Mouse (Mus musculus): ENCODE measurements around the gene Uevld. TPM values are rescaled to one million over a fixed set of nuclear protein-coding genes. Genes with fewer than 3 reads are reported as not detected.

Gene Uevld
- polyA plus RNA-seq, 1 experiment from 2014 or later: 9.1 TPM

DNA sequence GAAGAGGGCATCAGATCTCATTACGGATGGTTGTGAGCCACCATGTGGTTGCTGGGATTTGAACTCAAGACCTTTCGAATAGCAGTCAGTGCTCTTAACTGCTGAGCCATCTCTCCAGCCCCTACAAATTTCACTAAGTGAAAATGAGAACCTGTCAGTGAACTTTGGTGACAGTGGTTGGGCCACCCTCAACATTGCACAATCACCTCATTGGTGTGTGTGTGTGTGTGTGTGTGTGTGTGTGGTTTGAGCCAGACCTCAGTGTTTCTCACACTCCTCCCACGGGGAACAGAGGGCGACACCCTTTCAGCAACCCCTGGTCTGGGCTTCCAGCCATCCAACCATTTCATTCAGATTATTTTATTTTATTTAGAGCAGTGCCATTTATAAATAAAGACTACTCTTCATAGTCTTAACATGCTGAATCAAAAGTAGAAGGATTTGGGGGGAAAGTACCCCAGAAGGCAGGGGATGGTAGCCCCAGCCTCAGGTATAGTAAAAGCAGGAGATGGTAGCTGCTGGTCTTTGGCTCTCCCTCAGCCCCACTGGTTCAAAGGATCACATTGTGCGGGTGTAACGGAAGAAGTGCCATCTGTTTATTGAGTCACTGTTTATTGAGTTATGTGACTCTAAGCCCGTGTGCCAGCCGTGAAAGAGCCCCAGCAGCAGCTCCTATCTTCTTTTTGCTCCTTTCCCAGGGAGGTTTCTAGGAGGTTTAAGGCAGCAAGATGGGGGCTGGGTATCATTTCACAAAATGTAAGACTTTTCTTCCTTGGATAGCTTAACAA lies 27.6 kb upstream of the Uevld start:
- H3K4me3 ChIP-seq (ENCODE audit: low read depth, low read length): no peak overlapping the region
- H3K4me1 ChIP-seq (replicated peaks; ENCODE audit: control insufficient read depth, insufficient read depth, low read length): peaks cover 8% of the 10 kb centered on the region
- 59% methylated on average over 8 of the region's 8 CpGs for WGBS
- ATAC-seq (replicated peaks; ENCODE audit: low FRiP score): no peak
- no peaks in the 10 kb centered on the region for H3K27me3 ChIP-seq (replicated peaks; ENCODE audit: control insufficient read depth, insufficient read depth, low read length)
- no peak overlapping the region for H3K4me2 ChIP-seq
- H3K36me3 ChIP-seq (ENCODE audit: control insufficient read depth, insufficient read depth, low read length): no peaks in the 10 kb centered on the region
- H3K27ac ChIP-seq (ENCODE audit: low read depth, low read length): no peak overlapping the region
- no peak overlapping the region for H3K9ac ChIP-seq (ENCODE audit: low read depth, low read length)
- H3K9me3 ChIP-seq (ENCODE audit: control insufficient read depth, low read length): no peaks in the 10 kb centered on the region
- DNase-seq (ENCODE audit: low spot score): no peak

DNA sequence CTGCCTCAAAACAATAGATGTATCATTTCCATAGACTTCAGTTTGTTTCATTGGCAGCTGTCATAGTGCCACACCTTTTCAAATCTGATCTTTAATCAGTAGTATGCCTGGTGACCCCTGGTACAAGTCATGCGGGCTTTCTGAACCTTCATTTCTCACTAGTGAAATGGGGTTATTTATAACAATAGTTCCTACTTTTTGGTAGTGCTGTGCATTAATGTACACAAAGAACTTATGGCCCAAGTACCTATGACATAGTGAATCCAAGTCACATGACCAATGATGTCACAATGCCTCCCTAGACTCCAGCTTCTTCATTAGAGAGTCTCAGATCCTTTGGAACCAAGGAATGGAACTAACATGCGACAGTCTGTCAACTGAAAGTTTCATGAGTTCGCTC lies 25.0 kb upstream of the Uevld start, which contains the start of gene Gm9999:
TSS of gene Gm9999 (plus strand) at position 301 of the 400 bp plus-strand sequence.
- H3K36me3 ChIP-seq (ENCODE audit: control insufficient read depth, insufficient read depth, low read length): no peaks in the 10 kb centered on the region
- no peak within 1 kb of the TSS for H3K4me2 ChIP-seq
- H3K27ac ChIP-seq (ENCODE audit: low read depth, low read length): no peak within 1 kb of the TSS
- no peak within 1 kb of the TSS for H3K4me3 ChIP-seq (ENCODE audit: low read depth, low read length)
- no peak within 1 kb of the TSS for H3K9ac ChIP-seq (ENCODE audit: low read depth, low read length)
- H3K27me3 ChIP-seq (replicated peaks; ENCODE audit: control insufficient read depth, insufficient read depth, low read length): no peaks in the 10 kb centered on the region
- DNase-seq (ENCODE audit: low spot score) (no peak), ATAC-seq (replicated peaks; ENCODE audit: low FRiP score) (no peak)
- H3K4me1 ChIP-seq (replicated peaks; ENCODE audit: control insufficient read depth, insufficient read depth, low read length): no peaks in the 10 kb centered on the region
- WGBS: 87% methylated on average over 3 of the region's 3 CpGs
- H3K9me3 ChIP-seq (ENCODE audit: control insufficient read depth, low read length): no peaks in the 10 kb centered on the region

DNA sequence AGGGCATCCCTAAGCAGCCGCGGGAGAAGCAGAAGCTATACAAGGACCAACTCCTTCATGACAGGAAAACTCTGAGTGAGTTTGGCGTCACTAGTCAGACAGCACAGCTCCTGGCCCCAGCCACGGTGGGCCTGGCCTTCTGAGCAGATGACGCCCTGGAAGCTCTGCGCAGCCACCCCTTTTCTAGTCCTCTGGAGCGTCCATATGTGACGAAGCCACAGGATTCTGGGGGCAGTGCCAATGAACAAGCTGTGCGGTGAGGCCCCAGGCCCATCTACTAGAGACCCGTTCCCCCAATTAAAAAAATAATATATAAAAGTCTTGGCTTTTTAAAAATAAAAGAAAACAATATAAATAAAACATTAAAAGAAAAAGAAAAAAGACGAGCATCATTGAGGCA lies 17.1 kb upstream of the Uevld start:
- no peak overlapping the region for H3K9ac ChIP-seq (ENCODE audit: low read depth, low read length)
- WGBS: 88% methylated on average over 11 of the region's 11 CpGs
- H3K27ac ChIP-seq (ENCODE audit: low read depth, low read length): no peak overlapping the region

DNA sequence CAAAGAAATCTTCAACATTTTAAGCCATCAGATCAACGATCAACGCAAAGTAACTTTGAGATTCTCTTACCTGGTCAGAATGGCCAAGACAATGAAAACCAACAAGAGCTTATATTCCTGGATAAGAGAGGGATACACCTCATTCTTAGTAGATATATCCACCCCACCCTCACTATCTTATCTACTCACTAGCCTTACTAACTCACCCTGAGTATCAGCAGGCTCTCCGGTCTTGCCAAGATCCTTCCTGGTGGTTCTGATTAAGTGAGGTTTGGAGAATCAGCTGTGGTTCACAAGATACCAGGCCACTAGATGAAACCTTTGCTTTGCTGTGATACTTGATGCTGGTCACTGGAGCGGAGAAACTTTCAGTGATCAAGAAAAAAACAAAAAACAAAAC lies 16.3 kb upstream of the Uevld start:
- no peak overlapping the region for H3K4me3 ChIP-seq (ENCODE audit: low read depth, low read length)
- ATAC-seq (replicated peaks; ENCODE audit: low FRiP score): no peak
- no peak overlapping the region for H3K4me2 ChIP-seq
- no peaks in the 10 kb centered on the region for H3K36me3 ChIP-seq (ENCODE audit: control insufficient read depth, insufficient read depth, low read length)
- no peaks in the 10 kb centered on the region for H3K9me3 ChIP-seq (ENCODE audit: control insufficient read depth, low read length)
- no peak overlapping the region for H3K27ac ChIP-seq (ENCODE audit: low read depth, low read length)
- H3K27me3 ChIP-seq (replicated peaks; ENCODE audit: control insufficient read depth, insufficient read depth, low read length): no peaks in the 10 kb centered on the region
- DNase-seq (ENCODE audit: low spot score): no peak
- no peaks in the 10 kb centered on the region for H3K4me1 ChIP-seq (replicated peaks; ENCODE audit: control insufficient read depth, insufficient read depth, low read length)
- H3K9ac ChIP-seq (ENCODE audit: low read depth, low read length): no peak overlapping the region
- 83% methylated on average over 4 of the region's 4 CpGs for whole genome bisulfite sequencing

More for the DNA sequence above, 17.1 kb upstream of the Uevld start:
- DNase-seq (ENCODE audit: low spot score) (no peak), ATAC-seq (replicated peaks; ENCODE audit: low FRiP score) (no peak)
- Histone ChIP-seq H3K4me2 (no peak overlapping the region), H3K36me3 (ENCODE audit: control insufficient read depth, insufficient read depth, low read length) (no peaks in the 10 kb centered on the region), H3K4me3 (ENCODE audit: low read depth, low read length) (no peak overlapping the region), H3K27me3 (replicated peaks; ENCODE audit: control insufficient read depth, insufficient read depth, low read length) (no peaks in the 10 kb centered on the region), H3K4me1 (replicated peaks; ENCODE audit: control insufficient read depth, insufficient read depth, low read length) (no peaks in the 10 kb centered on the region), H3K9me3 (ENCODE audit: control insufficient read depth, low read length) (no peaks in the 10 kb centered on the region)

DNA sequence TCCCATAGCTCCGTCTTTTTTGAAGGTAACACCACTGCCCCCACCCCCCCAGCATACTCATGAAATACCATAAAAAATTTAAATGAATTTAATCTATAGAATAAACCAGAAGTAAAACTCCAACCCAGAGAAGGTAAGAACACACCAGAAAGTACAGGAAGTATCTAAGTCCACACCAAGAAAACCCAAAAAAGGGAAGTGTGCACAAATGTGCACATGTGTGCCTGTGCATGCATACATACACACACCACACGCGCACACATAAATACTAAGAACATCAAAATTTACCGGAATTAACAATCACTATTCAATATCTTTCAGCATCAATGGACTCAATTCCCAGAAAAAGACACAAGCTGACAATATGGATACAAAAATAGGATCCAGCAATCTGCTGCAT lies 11.6 kb upstream of the Uevld start:
- H3K4me3 ChIP-seq (ENCODE audit: low read depth, low read length): no peak overlapping the region
- no peak overlapping the region for H3K27ac ChIP-seq (ENCODE audit: low read depth, low read length)
- H3K36me3 ChIP-seq (ENCODE audit: control insufficient read depth, insufficient read depth, low read length): no peaks in the 10 kb centered on the region
- WGBS: 88% methylated on average over 4 of the region's 4 CpGs
- no peaks in the 10 kb centered on the region for H3K9me3 ChIP-seq (ENCODE audit: control insufficient read depth, low read length)
- H3K27me3 ChIP-seq (replicated peaks; ENCODE audit: control insufficient read depth, insufficient read depth, low read length): no peaks in the 10 kb centered on the region
- H3K4me1 ChIP-seq (replicated peaks; ENCODE audit: control insufficient read depth, insufficient read depth, low read length): no peaks in the 10 kb centered on the region
- DNase-seq (ENCODE audit: low spot score) (no peak), ATAC-seq (replicated peaks; ENCODE audit: low FRiP score) (no peak)
- no peak overlapping the region for H3K4me2 ChIP-seq
- no peak overlapping the region for H3K9ac ChIP-seq (ENCODE audit: low read depth, low read length)

DNA sequence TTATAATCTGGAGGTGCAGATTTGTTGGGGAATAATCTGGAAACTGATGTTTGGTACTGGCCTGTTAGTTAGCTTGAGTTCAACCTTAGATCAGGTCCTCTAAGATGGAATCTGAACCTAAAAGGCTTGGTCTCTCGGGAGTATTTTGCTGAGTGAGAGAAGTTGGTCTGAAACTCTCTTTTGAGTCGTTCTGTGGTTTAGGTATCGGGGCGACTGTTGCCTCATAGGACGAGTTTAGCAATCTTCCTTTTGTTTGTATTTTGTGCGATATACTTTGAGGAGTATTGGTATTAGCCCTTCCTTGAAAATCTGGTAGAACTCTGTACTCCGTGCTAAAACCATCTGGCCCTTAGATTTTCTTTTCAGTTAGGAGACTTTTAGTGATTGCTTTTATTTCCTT lies 5.7 kb upstream of the Uevld start:
- WGBS: 75% methylated on average over 7 of the region's 7 CpGs
- no peak overlapping the region for H3K4me2 ChIP-seq
- no peak for DNase-seq (ENCODE audit: low spot score)
- peak overlapping the region; percentile 10; the same call in 1 of the 2 replicates for H3K9ac ChIP-seq (ENCODE audit: low read depth, low read length)
- no peak overlapping the region for H3K4me3 ChIP-seq (ENCODE audit: low read depth, low read length)
- ATAC-seq (replicated peaks; ENCODE audit: low FRiP score): no peak
- no peak overlapping the region for H3K27ac ChIP-seq (ENCODE audit: low read depth, low read length)
- no peaks in the 10 kb centered on the region for H3K36me3 ChIP-seq (ENCODE audit: control insufficient read depth, insufficient read depth, low read length)
- H3K9me3 ChIP-seq (ENCODE audit: control insufficient read depth, low read length): no peaks in the 10 kb centered on the region
- H3K4me1 ChIP-seq (replicated peaks; ENCODE audit: control insufficient read depth, insufficient read depth, low read length): peaks cover 4% of the 10 kb centered on the region; the same call in 1 of the 2 replicates
- H3K27me3 ChIP-seq (replicated peaks; ENCODE audit: control insufficient read depth, insufficient read depth, low read length): peaks cover 4% of the 10 kb centered on the region; the same call in 1 of the 2 replicates

DNA sequence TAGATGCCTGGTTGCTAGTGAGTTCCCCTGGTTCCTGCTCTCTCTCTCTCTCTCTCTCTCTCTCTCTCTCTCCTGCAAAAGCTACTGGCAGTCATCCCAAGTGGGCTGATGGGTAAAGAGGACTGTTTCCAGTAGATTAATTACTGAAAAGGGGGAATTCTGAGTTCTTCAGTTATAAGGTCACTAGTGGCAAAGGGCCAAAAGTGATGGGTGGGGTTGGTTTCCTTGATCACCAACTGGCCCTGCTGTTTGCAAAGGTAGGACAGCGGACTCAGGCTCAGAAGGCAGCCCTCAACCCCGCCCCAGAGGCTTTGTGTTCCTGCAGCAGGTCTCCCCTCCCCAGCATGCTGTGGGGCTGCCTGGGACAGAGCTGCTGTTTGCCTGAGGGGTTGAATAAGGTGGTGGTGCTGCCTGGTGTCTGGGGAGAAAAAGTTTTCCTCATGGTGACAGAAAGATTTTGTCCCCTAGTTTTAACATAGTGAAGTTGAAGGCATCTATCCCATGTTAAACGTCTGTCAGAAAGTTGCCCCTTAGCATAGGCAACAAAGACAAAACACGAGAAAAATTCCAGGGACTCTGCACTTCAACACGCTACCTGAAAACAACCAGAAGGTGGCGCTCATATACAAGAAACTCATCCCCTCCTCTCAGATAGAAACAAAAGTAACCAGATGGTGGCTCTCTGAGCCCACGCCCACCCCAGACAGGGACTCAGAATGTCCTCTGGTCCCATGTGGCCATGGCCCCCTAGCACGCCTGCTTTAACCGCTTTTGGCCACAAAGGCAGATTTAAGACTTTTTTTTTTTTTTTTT lies 4.7 kb upstream of the Uevld start:
- Histone ChIP-seq H3K9ac (ENCODE audit: low read depth, low read length) (no peak overlapping the region), H3K4me3 (ENCODE audit: low read depth, low read length) (no peak overlapping the region)
- ATAC-seq (replicated peaks; ENCODE audit: low FRiP score): peak; percentile 63

DNA sequence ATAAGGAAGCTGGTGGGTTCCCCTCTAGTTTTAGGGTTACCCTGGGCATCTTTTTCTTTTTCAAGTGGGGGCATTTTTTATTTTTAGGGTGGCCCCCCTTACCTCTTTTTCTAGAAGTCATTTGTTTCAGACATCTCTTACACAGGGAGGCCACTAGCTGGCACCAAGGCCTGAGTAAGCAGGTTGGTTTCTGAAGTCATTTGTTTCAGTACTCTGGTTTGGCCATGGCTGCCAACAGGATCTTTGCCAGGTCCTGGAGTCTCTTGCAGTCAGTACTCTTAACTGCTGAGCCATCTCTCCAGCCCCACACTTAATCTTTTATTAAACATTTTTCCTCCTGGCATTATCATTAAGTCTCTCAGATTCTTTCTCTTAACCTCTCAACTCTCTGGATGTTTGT lies 3.8 kb upstream of the Uevld start:
- Histone ChIP-seq H3K4me3 (ENCODE audit: low read depth, low read length) (no peak overlapping the region), H3K9ac (ENCODE audit: low read depth, low read length) (no peak overlapping the region), H3K27me3 (replicated peaks; ENCODE audit: control insufficient read depth, insufficient read depth, low read length) (peaks cover 4% of the 10 kb centered on the region; the same call in 1 of the 2 replicates), H3K36me3 (ENCODE audit: control insufficient read depth, insufficient read depth, low read length) (no peaks in the 10 kb centered on the region), H3K9me3 (ENCODE audit: control insufficient read depth, low read length) (no peaks in the 10 kb centered on the region), H3K4me2 (no peak overlapping the region), H3K4me1 (replicated peaks; ENCODE audit: control insufficient read depth, insufficient read depth, low read length) (peaks cover 11% of the 10 kb centered on the region; the same call in 1 of the 2 replicates), H3K27ac (ENCODE audit: low read depth, low read length) (no peak overlapping the region)
- DNase-seq (ENCODE audit: low spot score): no peak
- no peak for ATAC-seq (replicated peaks; ENCODE audit: low FRiP score)

More for the DNA sequence above, 4.7 kb upstream of the Uevld start:
- H3K4me2 ChIP-seq: no peak overlapping the region
- peaks cover 4% of the 10 kb centered on the region; the same call in 1 of the 2 replicates for H3K27me3 ChIP-seq (replicated peaks; ENCODE audit: control insufficient read depth, insufficient read depth, low read length)
- no peak overlapping the region for H3K27ac ChIP-seq (ENCODE audit: low read depth, low read length)
- WGBS: 2% methylated on average over 9 of the region's 9 CpGs
- H3K36me3 ChIP-seq (ENCODE audit: control insufficient read depth, insufficient read depth, low read length): no peaks in the 10 kb centered on the region
- no peaks in the 10 kb centered on the region for H3K9me3 ChIP-seq (ENCODE audit: control insufficient read depth, low read length)
- peak; percentile 58 for DNase-seq (ENCODE audit: low spot score)
- peaks cover 6% of the 10 kb centered on the region; the same call in 1 of the 2 replicates for H3K4me1 ChIP-seq (replicated peaks; ENCODE audit: control insufficient read depth, insufficient read depth, low read length)

All from liver, embryonic 11.5 days (tissue).